Mouse (Mus musculus): ENCODE data around the gene Pfas. TPM values are rescaled to one million over a fixed set of nuclear protein-coding genes. Genes with fewer than 3 reads are reported as not detected.

Gene Pfas
- polyA plus RNA-seq, 1 experiment from 2014 or later: 47.7 TPM

- Histone ChIP-seq H3K4me1 (ENCODE audit: control insufficient read depth, insufficient read depth, low read length) (no peaks in the 10 kb centered on the region; the same call in 1 of the 2 replicates), H3K36me3 (ENCODE audit: control insufficient read depth, insufficient read depth, low read length) (no peaks in the 10 kb centered on the region), H3K4me3 (ENCODE audit: low read length) (no peak overlapping the region), H3K9me3 (ENCODE audit: control insufficient read depth, low read length) (no peaks in the 10 kb centered on the region), H3K27me3 (ENCODE audit: control insufficient read depth, insufficient read depth, low read length) (peaks cover 15% of the 10 kb centered on the region), H3K27ac (ENCODE audit: low read depth, low read length) (no peak overlapping the region), H3K9ac (ENCODE audit: low read depth, low read length) (no peak overlapping the region), H3K4me2 (replicated peaks; ENCODE audit: low read depth, low read length) (no peak overlapping the region)
- no peak for ATAC-seq (ENCODE audit: low FRiP score, low TSS enrichment)
- 80% methylated on average over 1 of the region's 1 CpGs for WGBS
Observed at GRCm38 (mm10) chr11:68957971-68958370, 50.3 kb downstream of the Pfas start.

DNA sequence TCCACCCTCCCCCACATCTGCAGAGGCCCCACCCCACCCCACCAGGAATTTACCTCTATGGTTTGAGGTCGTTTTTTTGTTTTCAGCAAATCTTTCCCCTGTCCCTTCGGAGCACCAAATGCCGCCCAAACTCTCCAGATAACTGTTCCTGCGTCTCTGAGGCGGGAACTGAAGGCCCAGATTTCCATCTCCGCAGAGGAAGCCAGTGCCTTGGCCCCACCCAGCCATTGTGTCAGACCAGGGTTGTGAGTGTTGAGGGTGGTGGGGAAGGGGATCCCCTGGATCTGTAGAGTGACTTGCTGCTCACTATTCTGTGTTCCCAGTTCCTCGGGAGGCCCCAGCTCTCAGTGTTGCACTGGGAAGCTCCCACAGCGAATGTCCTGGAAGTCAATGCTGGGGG is 51.0 kb downstream of the Pfas start, which contains the start of gene Arhgef15:
TSS of gene Arhgef15 (minus strand) at position 173 of the 400 bp plus-strand sequence.
- Histone ChIP-seq H3K4me1 (ENCODE audit: control insufficient read depth, insufficient read depth, low read length) (no peaks in the 10 kb centered on the region; the same call in 1 of the 2 replicates), H3K27me3 (ENCODE audit: control insufficient read depth, insufficient read depth, low read length) (peaks cover 16% of the 10 kb centered on the region), H3K36me3 (ENCODE audit: control insufficient read depth, insufficient read depth, low read length) (no peaks in the 10 kb centered on the region), H3K27ac (ENCODE audit: low read depth, low read length) (peak within 1 kb of the TSS; percentile 60; the same call in 1 of the 2 replicates), H3K4me3 (ENCODE audit: low read length) (peak within 1 kb of the TSS; percentile 30), H3K9ac (ENCODE audit: low read depth, low read length) (peak within 1 kb of the TSS; percentile 28), H3K9me3 (ENCODE audit: control insufficient read depth, low read length) (no peaks in the 10 kb centered on the region), H3K4me2 (replicated peaks; ENCODE audit: low read depth, low read length) (peak within 1 kb of the TSS; percentile 6; the same call in 1 of the 2 replicates)
- ATAC-seq (ENCODE audit: low FRiP score, low TSS enrichment): no peak
- WGBS: 39% methylated on average over 8 of the region's 8 CpGs

DNA sequence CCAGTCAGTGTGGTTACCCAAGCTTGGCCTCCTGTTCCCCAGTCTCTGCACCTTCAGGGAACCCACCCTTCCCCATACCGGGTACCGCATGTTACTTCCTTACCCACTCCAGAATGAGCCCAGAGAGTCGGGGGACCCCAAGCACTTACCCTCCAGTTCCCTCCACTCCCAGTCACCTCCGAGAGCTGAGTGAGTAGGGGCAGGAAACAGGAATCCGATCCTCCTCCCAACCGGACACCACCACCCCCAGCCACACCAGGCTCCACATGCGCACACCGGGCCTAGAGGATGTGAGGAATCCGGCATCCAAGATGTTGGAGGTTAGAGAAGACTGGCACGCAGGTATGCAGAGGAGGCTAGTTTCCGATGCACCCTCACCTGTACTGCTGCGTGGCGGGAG is 51.6 kb downstream of the Pfas start:
- 27% methylated on average over 13 of the region's 13 CpGs for WGBS
- Histone ChIP-seq H3K4me1 (ENCODE audit: control insufficient read depth, insufficient read depth, low read length) (no peaks in the 10 kb centered on the region; the same call in 1 of the 2 replicates), H3K4me2 (replicated peaks; ENCODE audit: low read depth, low read length) (peak overlapping the region; percentile 6; the same call in 1 of the 2 replicates), H3K9ac (ENCODE audit: low read depth, low read length) (no peak overlapping the region; the same call in 1 of the 2 replicates), H3K4me3 (ENCODE audit: low read length) (peak overlapping the region; percentile 30), H3K27me3 (ENCODE audit: control insufficient read depth, insufficient read depth, low read length) (peaks cover 16% of the 10 kb centered on the region), H3K27ac (ENCODE audit: low read depth, low read length) (peak overlapping the region; percentile 60; the same call in 1 of the 2 replicates), H3K36me3 (ENCODE audit: control insufficient read depth, insufficient read depth, low read length) (no peaks in the 10 kb centered on the region), H3K9me3 (ENCODE audit: control insufficient read depth, low read length) (no peaks in the 10 kb centered on the region)
- peak; percentile 40 for ATAC-seq (ENCODE audit: low FRiP score, low TSS enrichment)

DNA sequence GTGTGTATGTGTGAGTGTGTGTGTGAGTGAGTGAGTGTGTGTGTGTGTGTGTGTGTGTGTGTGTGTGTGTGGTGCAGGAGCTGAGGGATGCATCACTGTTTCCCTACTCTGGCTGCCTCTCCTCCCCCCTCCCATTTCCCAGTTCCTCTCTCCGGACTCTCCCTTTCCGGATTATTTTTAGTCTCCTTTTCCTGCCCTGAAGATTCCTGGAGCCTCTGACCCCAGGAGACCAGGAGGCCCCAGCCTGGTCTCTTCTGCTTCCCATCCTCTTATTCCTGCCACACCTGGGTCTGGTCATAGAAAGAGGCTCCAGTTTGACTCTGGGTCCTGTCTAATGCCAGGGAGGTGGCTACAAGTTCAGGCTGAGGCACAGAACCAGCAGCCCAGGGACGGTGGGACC is 52.2 kb downstream of the Pfas start:
- Histone ChIP-seq H3K9me3 (ENCODE audit: control insufficient read depth, low read length) (no peaks in the 10 kb centered on the region), H3K36me3 (ENCODE audit: control insufficient read depth, insufficient read depth, low read length) (no peaks in the 10 kb centered on the region), H3K9ac (ENCODE audit: low read depth, low read length) (no peak overlapping the region), H3K27me3 (ENCODE audit: control insufficient read depth, insufficient read depth, low read length) (peaks cover 16% of the 10 kb centered on the region), H3K27ac (ENCODE audit: low read depth, low read length) (peak overlapping the region; percentile 20; the same call in 1 of the 2 replicates), H3K4me1 (ENCODE audit: control insufficient read depth, insufficient read depth, low read length) (no peaks in the 10 kb centered on the region; the same call in 1 of the 2 replicates), H3K4me3 (ENCODE audit: low read length) (peak overlapping the region; percentile 30), H3K4me2 (replicated peaks; ENCODE audit: low read depth, low read length) (peak overlapping the region; percentile 6; the same call in 1 of the 2 replicates)
- 34% methylated on average over 3 of the region's 3 CpGs for WGBS
- ATAC-seq (ENCODE audit: low FRiP score, low TSS enrichment): no peak

DNA sequence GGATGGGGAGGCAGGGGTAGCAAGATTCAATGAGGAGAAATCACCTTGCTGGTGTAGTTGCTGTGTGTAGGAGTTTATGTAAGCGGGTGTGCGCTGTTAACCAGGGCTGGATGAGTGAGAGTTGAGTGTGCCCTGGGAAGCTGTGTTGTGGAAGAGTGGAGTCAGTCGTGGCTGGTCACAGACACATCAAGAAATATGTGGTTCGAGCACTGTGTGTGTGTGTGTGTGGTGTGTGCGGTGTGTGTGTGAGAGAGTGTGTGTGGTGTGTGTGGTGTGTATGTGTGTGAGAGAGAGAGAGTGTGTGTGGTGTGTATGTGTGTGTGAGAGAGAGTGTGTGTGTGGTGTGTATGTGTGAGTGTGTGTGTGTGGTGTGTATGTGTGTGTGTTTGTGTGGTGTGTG is 52.8 kb downstream of the Pfas start:
- H3K4me3 ChIP-seq (ENCODE audit: low read length): peak overlapping the region; percentile 29; the same call in 1 of the 2 replicates
- H3K4me1 ChIP-seq (ENCODE audit: control insufficient read depth, insufficient read depth, low read length): no peaks in the 10 kb centered on the region; the same call in 1 of the 2 replicates
- H3K27ac ChIP-seq (ENCODE audit: low read depth, low read length): no peak overlapping the region
- 59% methylated on average over 5 of the region's 5 CpGs for WGBS
- ATAC-seq (ENCODE audit: low FRiP score, low TSS enrichment): peak; percentile 13; the same call in 1 of the 2 replicates
- H3K9me3 ChIP-seq (ENCODE audit: control insufficient read depth, low read length): no peaks in the 10 kb centered on the region
- no peaks in the 10 kb centered on the region for H3K36me3 ChIP-seq (ENCODE audit: control insufficient read depth, insufficient read depth, low read length)
- H3K27me3 ChIP-seq (ENCODE audit: control insufficient read depth, insufficient read depth, low read length): peaks cover 16% of the 10 kb centered on the region
- no peak overlapping the region for H3K9ac ChIP-seq (ENCODE audit: low read depth, low read length)
- H3K4me2 ChIP-seq (replicated peaks; ENCODE audit: low read depth, low read length): peak overlapping the region; percentile 47

GRCm38 (mm10) chr11:68954408-68954807 is 53.9 kb downstream of the Pfas start:
- no peaks in the 10 kb centered on the region for H3K9me3 ChIP-seq (ENCODE audit: control insufficient read depth, low read length)
- no peak for ATAC-seq (ENCODE audit: low FRiP score, low TSS enrichment)
- H3K4me1 ChIP-seq (ENCODE audit: control insufficient read depth, insufficient read depth, low read length): no peaks in the 10 kb centered on the region; the same call in 1 of the 2 replicates
- H3K27me3 ChIP-seq (ENCODE audit: control insufficient read depth, insufficient read depth, low read length): peaks cover 16% of the 10 kb centered on the region
- H3K36me3 ChIP-seq (ENCODE audit: control insufficient read depth, insufficient read depth, low read length): no peaks in the 10 kb centered on the region
- H3K4me3 ChIP-seq (ENCODE audit: low read length): peak overlapping the region; percentile 29
- H3K4me2 ChIP-seq (replicated peaks; ENCODE audit: low read depth, low read length): peak overlapping the region; percentile 47
- H3K9ac ChIP-seq (ENCODE audit: low read depth, low read length): peak overlapping the region; percentile 13; the same call in 1 of the 2 replicates
- H3K27ac ChIP-seq (ENCODE audit: low read depth, low read length): no peak overlapping the region
- WGBS: 3% methylated on average over 17 of the region's 17 CpGs

- Histone ChIP-seq H3K27me3 (ENCODE audit: control insufficient read depth, insufficient read depth, low read length) (peaks cover 16% of the 10 kb centered on the region), H3K9me3 (ENCODE audit: control insufficient read depth, low read length) (no peaks in the 10 kb centered on the region), H3K4me3 (ENCODE audit: low read length) (peak overlapping the region; percentile 29), H3K36me3 (ENCODE audit: control insufficient read depth, insufficient read depth, low read length) (no peaks in the 10 kb centered on the region), H3K27ac (ENCODE audit: low read depth, low read length) (no peak overlapping the region), H3K4me1 (ENCODE audit: control insufficient read depth, insufficient read depth, low read length) (no peaks in the 10 kb centered on the region; the same call in 1 of the 2 replicates), H3K9ac (ENCODE audit: low read depth, low read length) (peak overlapping the region; percentile 13; the same call in 1 of the 2 replicates), H3K4me2 (replicated peaks; ENCODE audit: low read depth, low read length) (peak overlapping the region; percentile 47)
- no peak for ATAC-seq (ENCODE audit: low FRiP score, low TSS enrichment)
- WGBS: 8% methylated on average over 13 of the region's 13 CpGs
Observed at GRCm38 (mm10) chr11:68953903-68954302, 54.4 kb downstream of the Pfas start.

- Histone ChIP-seq H3K9me3 (ENCODE audit: control insufficient read depth, low read length) (no peaks in the 10 kb centered on the region), H3K4me2 (replicated peaks; ENCODE audit: low read depth, low read length) (peak overlapping the region; percentile 23; the same call in 1 of the 2 replicates), H3K27me3 (ENCODE audit: control insufficient read depth, insufficient read depth, low read length) (no peaks in the 10 kb centered on the region; the same call in 1 of the 2 replicates), H3K4me1 (ENCODE audit: control insufficient read depth, insufficient read depth, low read length) (peaks cover 3% of the 10 kb centered on the region; the same call in 1 of the 2 replicates), H3K9ac (ENCODE audit: low read depth, low read length) (peak overlapping the region; percentile 2; the same call in 1 of the 2 replicates), H3K4me3 (ENCODE audit: low read length) (peak overlapping the region; percentile 12; the same call in 1 of the 2 replicates), H3K27ac (ENCODE audit: low read depth, low read length) (no peak overlapping the region), H3K36me3 (ENCODE audit: control insufficient read depth, insufficient read depth, low read length) (0 out of 2 replicates have a peak, but pooled peaks cover 3% of the 10 kb centered on the region)
- 10% methylated on average over 12 of the region's 12 CpGs for WGBS
- ATAC-seq (ENCODE audit: low FRiP score, low TSS enrichment): peak; percentile 37; the same call in 1 of the 2 replicates
Observed at GRCm38 (mm10) chr11:68947542-68947993, 60.7 kb downstream of the Pfas start.

All from kidney, embryonic 14.5 days (tissue).